Mouse (Mus musculus) lung, postnatal 0 days (tissue): ENCODE measurements around the gene Glyat.

Experiments used
- CTCF ChIP-seq: IDR thresholded peaks from 2 replicates; pipeline ENCODE4 v1.5.1; 2016; ENCODE audit warnings: antibody characterized with exemption, mild to moderate bottlenecking
- EP300 ChIP-seq: IDR thresholded peaks from 2 replicates; pipeline ENCODE4 v1.6.1; 2016; ENCODE audit warnings: antibody characterized with exemption, mild to moderate bottlenecking, control low read depth

DNA sequence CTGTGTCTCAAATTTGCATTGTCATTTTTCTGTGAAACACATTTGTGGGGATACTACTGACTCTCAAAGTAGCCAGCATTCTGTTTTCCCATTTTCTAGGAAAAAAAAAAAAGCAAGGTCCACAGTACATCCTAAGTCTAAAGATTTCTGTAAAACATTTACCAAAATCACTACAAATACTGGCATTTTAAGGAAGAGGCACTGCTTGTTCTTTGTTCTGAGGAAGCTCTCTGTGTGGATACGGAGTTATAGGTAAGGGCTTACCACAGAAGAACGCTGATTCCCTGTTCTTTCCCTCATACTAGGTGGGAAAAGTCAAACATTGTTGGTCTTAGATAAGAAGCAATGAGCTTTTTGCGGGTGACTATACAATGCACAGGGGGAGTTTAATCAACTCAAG is 62.5 kb downstream of the Glyat start, which contains the start of gene Keg1:
- TF ChIP-seq CTCF (no peak), EP300 (no peak)
